Mouse (Mus musculus) kidney, postnatal 0 days (tissue): Measurements from ENCODE around the gene Pramel1. TPM values are rescaled to one million over a fixed set of nuclear protein-coding genes. Genes with fewer than 3 reads are reported as not detected.
"Not testable (repeated sequence)": the region's sequence is repeated elsewhere in the genome, so short reads cannot be mapped to it uniquely, and the experiment has no call there.

Experiments used
- ATAC-seq: fragments of 200-750 bp; cut with Nextera tagmentation; replicated peaks from 2 replicates; pipeline ENCODE4 v1.8.0; 2017; ENCODE audit warnings: low read depth, moderate number of reproducible peaks, moderate TSS enrichment, moderate library complexity; ENCODE audit not compliant: low FRiP score
- DNase-seq: peaks from one replicate; pipeline ENCODE4 v3.0.0-alpha.2; 2016; ENCODE audit warnings: low spot score
- H3K27ac ChIP-seq: fragments of 300-500 bp; sonication (generic); 2 replicates; pipeline ENCODE4 v1.5.1; 2014; ENCODE audit warnings: mild to moderate bottlenecking
- H3K27me3 ChIP-seq: fragments of 300-500 bp; sonication (generic); 2 replicates; pipeline ENCODE4 v1.6.1; 2014; ENCODE audit warnings: low read length, mixed read lengths; ENCODE audit not compliant: insufficient read depth
- H3K36me3 ChIP-seq: fragments of 300-500 bp; sonication (generic); 2 replicates; pipeline ENCODE4 v1.6.1; 2014; ENCODE audit warnings: low read length, mixed read lengths; ENCODE audit not compliant: insufficient read depth
- H3K4me1 ChIP-seq: fragments of 300-500 bp; sonication (generic); replicated peaks from 2 replicates; pipeline ENCODE4 v1.6.1; 2014; ENCODE audit warnings: antibody characterized with exemption, low read length, mixed read lengths; ENCODE audit not compliant: insufficient read depth
- H3K4me2 ChIP-seq: fragments of 300-500 bp; sonication (generic); 2 replicates; pipeline ENCODE4 v1.6.1; 2014; ENCODE audit warnings: mild to moderate bottlenecking, low read length, moderate library complexity, mixed read lengths
- H3K4me3 ChIP-seq: fragments of 300-500 bp; sonication (generic); replicated peaks from 2 replicates; pipeline ENCODE4 v1.5.1; 2014; ENCODE audit warnings: low read depth, low read length
- H3K9ac ChIP-seq: fragments of 300-500 bp; sonication (generic); 2 replicates; pipeline ENCODE4 v1.6.1; 2014; ENCODE audit warnings: low read depth, low read length
- H3K9me3 ChIP-seq: fragments of 300-500 bp; sonication (generic); replicated peaks from 2 replicates; pipeline ENCODE4 v1.6.1; 2016; ENCODE audit warnings: low read length, inconsistent platforms, mixed read lengths
- CTCF ChIP-seq: IDR thresholded peaks from 2 replicates; pipeline ENCODE4 v1.5.1; 2016; ENCODE audit warnings: antibody characterized with exemption, low read depth, mild to moderate bottlenecking, moderate library complexity
- WGBS: fragments of 180-500 bp; shearing (Covaris S2); extraction: QIAGEN DNeasy Blood & Tissue Kit; methylation state at CpG from one replicate; pipeline ENCODE4 v1.1.7; 2014; 5-methylcytosine and 5-hydroxymethylcytosine counted together
- polyA plus RNA-seq: library from polyadenylated mRNA; unstranded; fragments of >200 nt; fragmentation: Nextera tagmentation; extraction: Ambion mirVana; gene quantifications from 2 replicates; pipeline ENCODE4 v1.2.1, GENCODE M21; 2015

Gene Pramel1
- polyA plus RNA-seq, 1 experiment from 2014 or later, result not detected

- 41% methylated on average over 4 of the region's 4 CpGs for WGBS
- H3K27me3 ChIP-seq, result no peaks in the 10 kb centered on the region
- TF ChIP-seq CTCF, result peak; percentile 55
- H3K27ac ChIP-seq, result no peak overlapping the region
- no peak overlapping the region for H3K4me2 ChIP-seq
- ATAC-seq (no peak), DNase-seq (peak; percentile 14)
- H3K4me1 ChIP-seq, result no peaks in the 10 kb centered on the region
- H3K9ac ChIP-seq, result no peak overlapping the region
- H3K36me3 ChIP-seq, result no peaks in the 10 kb centered on the region
- no peaks in the 10 kb centered on the region for H3K9me3 ChIP-seq
- no peak overlapping the region for H3K4me3 ChIP-seq
Measured at GRCm38 (mm10) chr4:143383646-143384045, 10.6 kb upstream of the Pramel1 start.

- peak; percentile 84 for ATAC-seq
- DNase-seq, result peak; percentile 77
- no peaks in the 10 kb centered on the region for H3K27me3 ChIP-seq
- 8% methylated on average over 37 of the region's 43 CpGs for WGBS
- peak overlapping the region; percentile 57 for H3K4me2 ChIP-seq
- H3K9ac ChIP-seq, result peak overlapping the region; percentile 51
- no peak overlapping the region for H3K27ac ChIP-seq
- peak overlapping the region; percentile 32; the same call in 1 of the 2 replicates for H3K4me3 ChIP-seq
- H3K4me1 ChIP-seq, result no peaks in the 10 kb centered on the region
- H3K9me3 ChIP-seq, result no peaks in the 10 kb centered on the region
- peak; percentile 58 for TF ChIP-seq CTCF
- H3K36me3 ChIP-seq, result no peaks in the 10 kb centered on the region
Measured at GRCm38 (mm10) chr4:143388955-143389702, 5.1 kb upstream of the Pramel1 start.

GRCm38 (mm10) chr4:143411566-143412218 is 17.5 kb downstream of the Pramel1 start:
- 67% methylated on average over 5 of the region's 5 CpGs for WGBS
- Histone ChIP-seq H3K36me3 (peaks cover 13% of the 10 kb centered on the region; the same call in 1 of the 2 replicates), H3K4me3 (peak overlapping the region; percentile 54), H3K27ac (peak overlapping the region; percentile 85; the same call in 1 of the 2 replicates), H3K4me2 (peak overlapping the region; percentile 56), H3K9ac (peak overlapping the region; percentile 67; the same call in 1 of the 2 replicates), H3K4me1 (no peaks in the 10 kb centered on the region), H3K27me3 (no peaks in the 10 kb centered on the region), H3K9me3 (no peaks in the 10 kb centered on the region)
- ATAC-seq (no peak), DNase-seq (no peak)
- TF ChIP-seq CTCF, result no peak

- Histone ChIP-seq H3K9ac (peak within 1 kb of the TSS; percentile 67), H3K27me3 (no peaks in the 10 kb centered on the region), H3K36me3 (peaks cover 20% of the 10 kb centered on the region; the same call in 1 of the 2 replicates), H3K9me3 (no peaks in the 10 kb centered on the region), H3K4me1 (no peaks in the 10 kb centered on the region), H3K4me2 (peak within 1 kb of the TSS; percentile 56), H3K4me3 (peak within 1 kb of the TSS; percentile 54), H3K27ac (peak within 1 kb of the TSS; percentile 85)
- TF ChIP-seq CTCF, result no peak
- under 1% methylated on average over 50 of the region's 50 CpGs for WGBS
- DNase-seq, result peak; percentile 98
- peak; percentile 94 for ATAC-seq
Measured at GRCm38 (mm10) chr4:143412219-143413092, 18.2 kb downstream of the Pramel1 start, which contains the start of gene Pramef8. Pramef8 (plus strand) TSS chr4:143412426.

GRCm38 (mm10) chr4:143413621-143414020 is 19.4 kb downstream of the Pramel1 start:
- 85% methylated on average over 1 of the region's 1 CpGs for WGBS
- H3K27me3 ChIP-seq, result no peaks in the 10 kb centered on the region
- no peaks in the 10 kb centered on the region for H3K4me1 ChIP-seq
- DNase-seq (no peak), ATAC-seq (no peak)
- H3K4me3 ChIP-seq, result no peak overlapping the region
- TF ChIP-seq CTCF, result no peak
- H3K9ac ChIP-seq, result no peak overlapping the region
- H3K9me3 ChIP-seq, result no peaks in the 10 kb centered on the region
- H3K4me2 ChIP-seq, result no peak overlapping the region
- H3K36me3 ChIP-seq, result peaks cover 31% of the 10 kb centered on the region; the same call in 1 of the 2 replicates
- no peak overlapping the region for H3K27ac ChIP-seq

GRCm38 (mm10) chr4:143414121-143414520 is 19.9 kb downstream of the Pramel1 start:
- Histone ChIP-seq H3K9ac (no peak overlapping the region), H3K27me3 (no peaks in the 10 kb centered on the region), H3K4me3 (no peak overlapping the region), H3K9me3 (no peaks in the 10 kb centered on the region), H3K36me3 (peaks cover 36% of the 10 kb centered on the region; the same call in 1 of the 2 replicates), H3K4me2 (no peak overlapping the region), H3K27ac (no peak overlapping the region), H3K4me1 (no peaks in the 10 kb centered on the region)
- no peak for TF ChIP-seq CTCF
- DNase-seq, result no peak
- ATAC-seq, result no peak
- 88% methylated on average over 3 of the region's 3 CpGs for WGBS

GRCm38 (mm10) chr4:143426770-143427169 is 32.5 kb downstream of the Pramel1 start:
- not testable (repeated sequence) for H3K4me3 ChIP-seq, H3K9ac ChIP-seq, H3K27ac ChIP-seq, H3K4me1 ChIP-seq, H3K36me3 ChIP-seq, H3K27me3 ChIP-seq, H3K9me3 ChIP-seq, H3K4me2 ChIP-seq, ATAC-seq
- WGBS, result 58% methylated on average over 5 of the region's 5 CpGs
- DNase-seq, result peak; percentile 11
